Mouse (Mus musculus): ENCODE measurements around the gene Dnm3.
A peak's percentile ranks its signal among the peaks of the same experiment; 100 is the strongest.

The Dnm3 gene

GRCm38 (mm10) chr1:162477246-162478209 is at the start of gene Dnm3:
Gene Dnm3, minus strand, starts transcription at chr1:162478034.
- DNase-seq (ENCODE audit: low read depth, low spot score), result no peak

GRCm38 (mm10) chr1:162515116-162515515 is 37.3 kb upstream of the Dnm3 start:
- DNase-seq (ENCODE audit: low read depth, low spot score), result no peak

- no peak for DNase-seq (ENCODE audit: low read depth, low spot score)
Measured at GRCm38 (mm10) chr1:162510013-162510356, 32.2 kb upstream of the Dnm3 start.

GRCm38 (mm10) chr1:162509329-162510012 is 31.6 kb upstream of the Dnm3 start:
- DNase-seq (ENCODE audit: low read depth, low spot score), result peak; percentile 97

GRCm38 (mm10) chr1:162508211-162509005 is 30.6 kb upstream of the Dnm3 start:
- peak; percentile 34 for DNase-seq (ENCODE audit: low read depth, low spot score)

GRCm38 (mm10) chr1:162506516-162506915 is 28.7 kb upstream of the Dnm3 start:
- DNase-seq (ENCODE audit: low read depth, low spot score), result peak; percentile 64

- DNase-seq (ENCODE audit: low read depth, low spot score), result no peak
Measured at GRCm38 (mm10) chr1:162505649-162506048, 27.8 kb upstream of the Dnm3 start.

- no peak for DNase-seq (ENCODE audit: low read depth, low spot score)
Measured at GRCm38 (mm10) chr1:162476531-162477080, 1.2 kb downstream of the Dnm3 start.

GRCm38 (mm10) chr1:162472949-162473348 is 4.9 kb downstream of the Dnm3 start:
- no peak for DNase-seq (ENCODE audit: low read depth, low spot score)

- no peak for DNase-seq (ENCODE audit: low read depth, low spot score)
Measured at GRCm38 (mm10) chr1:162471089-162471488, 6.7 kb downstream of the Dnm3 start.

GRCm38 (mm10) chr1:162469752-162470280 is 8.0 kb downstream of the Dnm3 start:
- no peak for DNase-seq (ENCODE audit: low read depth, low spot score)

- DNase-seq (ENCODE audit: low read depth, low spot score), result no peak
Measured at GRCm38 (mm10) chr1:162463676-162464075, 14.2 kb downstream of the Dnm3 start.

- DNase-seq (ENCODE audit: low read depth, low spot score), result no peak
Measured at GRCm38 (mm10) chr1:162458711-162459110, 19.1 kb downstream of the Dnm3 start.

GRCm38 (mm10) chr1:162456861-162457260 is 21.0 kb downstream of the Dnm3 start:
- no peak for DNase-seq (ENCODE audit: low read depth, low spot score)

GRCm38 (mm10) chr1:162456406-162456805 is 21.4 kb downstream of the Dnm3 start:
- no peak for DNase-seq (ENCODE audit: low read depth, low spot score)

- peak; percentile 17 for DNase-seq (ENCODE audit: low read depth, low spot score)
Measured at GRCm38 (mm10) chr1:162453578-162453977, 24.3 kb downstream of the Dnm3 start.

GRCm38 (mm10) chr1:162453030-162453429 is 24.8 kb downstream of the Dnm3 start:
- DNase-seq (ENCODE audit: low read depth, low spot score), result no peak

GRCm38 (mm10) chr1:162449161-162449909 is 28.5 kb downstream of the Dnm3 start:
- DNase-seq (ENCODE audit: low read depth, low spot score), result no peak

- DNase-seq (ENCODE audit: low read depth, low spot score), result no peak
Measured at GRCm38 (mm10) chr1:162444805-162445204, 33.0 kb downstream of the Dnm3 start.

GRCm38 (mm10) chr1:162439576-162439975 is 38.3 kb downstream of the Dnm3 start:
- no peak for DNase-seq (ENCODE audit: low read depth, low spot score)

- no peak for DNase-seq (ENCODE audit: low read depth, low spot score)
Measured at GRCm38 (mm10) chr1:162436672-162437071, 41.2 kb downstream of the Dnm3 start.

Data from 3T3-L1 (cell line).